Mouse (Mus musculus): ENCODE data around the gene Ushbp1.

Ushbp1 gene

GRCm38 (mm10) chr8:71395629-71396028 lies at the start of gene Ushbp1:
TSS of gene Ushbp1 (minus strand) at chr8:71395802.
- TF ChIP-seq GATA4 (IDR thresholded peaks at IDR 0.05; ENCODE audit: insufficient replicate concordance, low read length): peak; percentile 88; the same call in 1 of the 2 replicates

GRCm38 (mm10) chr8:71445096-71445495 lies 49.5 kb upstream of the Ushbp1 start:
- no peak for TF ChIP-seq GATA4 (IDR thresholded peaks at IDR 0.05; ENCODE audit: insufficient replicate concordance, low read length)

DNA sequence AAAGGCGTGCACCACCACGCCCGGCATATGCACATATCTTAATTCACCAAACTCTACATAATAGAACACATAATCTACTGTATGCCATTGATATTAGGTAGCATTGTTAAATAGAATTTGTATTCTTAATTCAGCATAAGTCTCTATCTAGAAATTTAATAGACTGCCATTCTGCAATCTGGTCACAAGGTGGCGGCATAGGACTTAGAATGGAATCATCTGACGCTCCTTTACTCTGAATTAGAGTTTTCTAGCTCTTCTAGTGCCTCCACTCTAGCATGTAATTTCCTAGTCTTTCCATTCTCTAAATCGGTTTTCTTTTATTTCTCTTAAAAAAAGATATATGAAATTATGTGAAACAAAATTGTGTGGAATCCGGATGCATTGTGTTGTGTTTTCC lies 45.8 kb upstream of the Ushbp1 start:
- no peak for TF ChIP-seq GATA4 (IDR thresholded peaks at IDR 0.05; ENCODE audit: insufficient replicate concordance, low read length)

DNA sequence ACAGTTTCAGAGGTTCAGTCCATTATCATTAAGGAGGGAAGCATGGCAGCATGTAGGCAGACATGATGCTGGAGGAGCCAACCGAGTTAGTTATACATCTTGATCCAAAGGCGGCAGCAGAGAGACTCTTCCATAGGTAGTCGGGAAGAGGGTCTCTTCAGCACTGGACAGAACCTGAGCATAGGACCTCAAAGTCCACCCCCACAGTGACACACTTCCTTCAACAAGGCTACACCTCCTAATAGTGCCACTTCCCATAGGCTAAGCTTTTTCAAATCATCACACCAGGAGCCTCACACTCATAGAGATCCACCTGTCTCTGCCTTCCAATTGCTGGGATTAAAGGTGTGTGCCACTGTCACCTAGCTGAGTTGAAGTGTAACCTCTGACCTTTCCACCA lies 41.4 kb upstream of the Ushbp1 start:
- no peak for TF ChIP-seq GATA4 (IDR thresholded peaks at IDR 0.05; ENCODE audit: insufficient replicate concordance, low read length)

GRCm38 (mm10) chr8:71422121-71422520 lies 26.5 kb upstream of the Ushbp1 start:
- TF ChIP-seq GATA4 (IDR thresholded peaks at IDR 0.05; ENCODE audit: insufficient replicate concordance, low read length): no peak

DNA sequence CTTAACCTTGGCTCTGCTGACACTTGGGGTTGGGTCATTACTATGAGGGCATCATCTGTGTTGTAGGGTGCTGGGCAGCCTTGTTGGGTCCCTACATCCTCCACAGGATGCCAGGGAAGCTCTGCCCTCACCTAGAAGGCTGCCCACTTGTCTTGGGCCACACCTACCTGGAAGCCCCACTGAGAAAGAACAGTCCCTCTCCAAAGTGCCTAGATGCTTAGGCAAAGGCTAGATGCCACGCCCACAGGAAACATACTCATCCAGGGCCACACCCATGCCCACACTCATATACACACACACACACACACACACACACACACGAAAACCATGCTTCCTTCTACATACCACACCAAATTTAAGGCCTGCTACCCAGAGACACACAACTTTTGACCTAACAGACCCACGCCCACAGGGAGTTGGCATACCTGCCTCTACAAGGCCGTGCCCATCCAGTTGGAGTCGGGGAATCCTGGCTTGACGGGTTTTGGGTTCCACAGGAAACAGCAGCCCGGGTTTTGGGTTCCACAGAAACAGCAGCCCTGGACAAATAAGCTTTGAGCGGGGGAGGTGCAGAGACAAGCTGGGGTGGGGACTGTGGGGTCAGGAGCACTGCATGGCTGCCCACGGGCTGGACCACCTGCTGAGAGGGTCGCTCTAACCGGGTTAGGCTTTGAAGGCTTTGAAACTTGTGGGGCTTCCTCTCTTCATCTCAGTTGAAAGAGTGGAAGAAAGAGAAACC lies 16.1 kb upstream of the Ushbp1 start:
- TF ChIP-seq GATA4 (IDR thresholded peaks at IDR 0.05; ENCODE audit: insufficient replicate concordance, low read length): no peak

GRCm38 (mm10) chr8:71408231-71408630 lies 12.6 kb upstream of the Ushbp1 start:
- TF ChIP-seq GATA4 (IDR thresholded peaks at IDR 0.05; ENCODE audit: insufficient replicate concordance, low read length): no peak

DNA sequence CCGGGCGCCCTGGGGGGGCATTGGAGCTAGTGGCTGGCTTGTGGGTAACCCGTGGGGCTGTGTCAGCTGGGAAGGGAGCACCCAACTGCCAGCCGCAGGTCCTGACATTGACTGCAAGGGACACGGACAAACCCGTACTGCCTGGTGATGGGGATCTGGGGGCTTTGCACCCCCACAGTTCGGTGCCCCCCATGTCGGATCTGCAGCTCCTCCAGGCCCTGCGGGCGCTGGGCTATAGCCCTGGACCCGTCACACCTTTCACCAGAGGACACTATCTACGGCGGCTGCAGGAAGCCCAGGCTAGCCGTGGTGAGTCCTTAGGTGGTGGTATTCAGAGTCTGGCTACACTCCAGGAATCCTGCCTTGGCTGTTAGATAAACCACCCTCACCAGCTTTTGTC lies 11.8 kb upstream of the Ushbp1 start:
- no peak for TF ChIP-seq GATA4 (IDR thresholded peaks at IDR 0.05; ENCODE audit: insufficient replicate concordance, low read length)

- TF ChIP-seq GATA4 (IDR thresholded peaks at IDR 0.05; ENCODE audit: insufficient replicate concordance, low read length): no peak
Observed at GRCm38 (mm10) chr8:71406099-71407015, 10.8 kb upstream of the Ushbp1 start.

- TF ChIP-seq GATA4 (IDR thresholded peaks at IDR 0.05; ENCODE audit: insufficient replicate concordance, low read length): no peak
Observed at GRCm38 (mm10) chr8:71405401-71406098, 9.9 kb upstream of the Ushbp1 start, which contains the start of gene Ankle1. TSS of gene Ankle1 (plus strand) at chr8:71406010.

GRCm38 (mm10) chr8:71404951-71405351 lies 9.3 kb upstream of the Ushbp1 start:
- TF ChIP-seq GATA4 (IDR thresholded peaks at IDR 0.05; ENCODE audit: insufficient replicate concordance, low read length): no peak

GRCm38 (mm10) chr8:71404011-71404410 lies 8.4 kb upstream of the Ushbp1 start:
- no peak for TF ChIP-seq GATA4 (IDR thresholded peaks at IDR 0.05; ENCODE audit: insufficient replicate concordance, low read length)

- TF ChIP-seq GATA4 (IDR thresholded peaks at IDR 0.05; ENCODE audit: insufficient replicate concordance, low read length): no peak
Observed at GRCm38 (mm10) chr8:71403107-71403885, 7.7 kb upstream of the Ushbp1 start.

DNA sequence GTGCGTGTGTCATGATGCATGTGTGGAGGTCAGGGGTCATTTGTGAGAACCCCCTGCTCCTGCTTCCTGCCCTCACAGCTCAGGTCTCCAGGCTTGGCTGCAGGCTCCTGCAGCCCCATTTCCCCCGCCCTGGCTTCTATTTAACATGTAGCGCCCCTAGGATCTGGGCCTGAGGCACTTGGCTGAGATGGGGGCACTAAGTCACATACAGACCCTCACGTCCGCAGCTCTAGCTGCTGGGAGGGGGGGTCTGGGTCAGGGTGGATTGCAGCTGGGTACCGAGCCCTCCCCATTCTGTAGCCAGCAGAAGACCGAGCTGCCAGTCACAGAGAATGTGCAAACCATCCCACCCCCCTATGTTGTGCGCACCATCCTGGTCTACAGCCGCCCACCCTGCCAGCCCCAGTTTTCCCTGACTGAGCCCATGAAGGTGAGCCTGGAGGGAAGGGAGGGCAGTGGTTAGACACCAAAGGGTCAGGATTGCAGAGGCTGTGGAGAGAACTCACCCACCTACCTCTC lies 6.9 kb upstream of the Ushbp1 start:
- TF ChIP-seq GATA4 (IDR thresholded peaks at IDR 0.05; ENCODE audit: insufficient replicate concordance, low read length): no peak

Data from liver, adult (tissue).